Comparison of ENCODE assay signal across 22 mouse cellular contexts in the genomic region with DNA sequence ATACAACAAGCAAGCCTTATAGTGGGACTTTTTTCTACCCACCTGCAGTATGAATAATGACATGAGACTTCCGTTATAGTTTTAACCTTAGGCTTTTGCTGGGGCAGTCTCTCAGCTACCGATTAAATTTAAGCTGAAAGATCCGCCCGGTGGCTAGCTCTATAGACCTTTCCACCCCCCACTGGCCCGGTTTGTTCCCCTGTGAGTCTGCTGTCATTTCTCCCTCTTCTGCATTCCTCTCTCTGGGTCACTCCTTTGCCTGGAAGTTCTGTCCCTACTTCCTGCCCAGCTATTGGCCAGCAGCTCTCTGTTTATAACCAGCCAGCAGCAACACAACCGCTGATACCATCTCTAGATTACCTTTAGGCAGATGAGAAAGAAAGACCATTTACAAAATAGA.
"Had no signal": no experiment of that assay in that cellular context is flagged by ENCODE, and none has a peak within 500 bp of the region (broad histone marks: within the 10 kb centered on the region; RNA-seq: fewer than 3 reads in every experiment).

No protein-coding gene starts in this region.

- H3K36me3 ChIP-seq: heart, embryonic 10.5 days; heart, embryonic 13.5 days; heart, embryonic 15.5 days; hindbrain, embryonic 13.5 days; hindbrain, embryonic 15.5 days; limb, embryonic 13.5 days; limb, embryonic 15.5 days had no signal

- H3K4me3 ChIP-seq: heart, embryonic 10.5 days; heart, embryonic 13.5 days; heart, embryonic 15.5 days; hindbrain, embryonic 13.5 days; hindbrain, embryonic 15.5 days; limb, embryonic 13.5 days; limb, embryonic 15.5 days had no signal

- H3K27me3 ChIP-seq: heart, embryonic 13.5 days; heart, embryonic 15.5 days; hindbrain, embryonic 13.5 days; hindbrain, embryonic 15.5 days; limb, embryonic 15.5 days had no signal

- H3K27ac ChIP-seq: heart, embryonic 10.5 days; heart, embryonic 13.5 days; heart, embryonic 15.5 days; hindbrain, embryonic 15.5 days; hindbrain, postnatal 0 days; limb, embryonic 13.5 days; limb, embryonic 15.5 days had no signal

- H3K9ac ChIP-seq: forebrain, postnatal 0 days; heart, embryonic 13.5 days; heart, embryonic 15.5 days; hindbrain, embryonic 13.5 days; hindbrain, embryonic 15.5 days; limb, embryonic 13.5 days; limb, embryonic 15.5 days had no signal

- H3K4me2 ChIP-seq: heart, embryonic 13.5 days; heart, embryonic 15.5 days; hindbrain, embryonic 13.5 days; hindbrain, embryonic 15.5 days; limb, embryonic 13.5 days; limb, embryonic 15.5 days; liver, embryonic 11.5 days had no signal

- ATAC-seq: forebrain, postnatal 0 days; hindbrain, postnatal 0 days; intestine, embryonic 16.5 days had no signal

- DNase-seq: forebrain, postnatal 0 days; gastrocnemius, postnatal 14 days; gastrocnemius, postnatal 36 days; heart, adult 18-20 months; heart, postnatal 14 days; heart, postnatal 36 days; kidney, adult 18-20 months; kidney, adult 8-10 months; kidney, postnatal 14 days; layer of hippocampus, adult 9-11 months; layer of hippocampus, postnatal 36 days; left cerebral cortex, postnatal 4 days had no signal

- H3K9me3 ChIP-seq: heart, embryonic 10.5 days; heart, embryonic 13.5 days; heart, embryonic 15.5 days; hindbrain, embryonic 13.5 days; hindbrain, embryonic 15.5 days; limb, embryonic 13.5 days; limb, embryonic 15.5 days had no signal
